Mouse (Mus musculus): ENCODE measurements around the gene Dohh.

Gene Dohh

DNA sequence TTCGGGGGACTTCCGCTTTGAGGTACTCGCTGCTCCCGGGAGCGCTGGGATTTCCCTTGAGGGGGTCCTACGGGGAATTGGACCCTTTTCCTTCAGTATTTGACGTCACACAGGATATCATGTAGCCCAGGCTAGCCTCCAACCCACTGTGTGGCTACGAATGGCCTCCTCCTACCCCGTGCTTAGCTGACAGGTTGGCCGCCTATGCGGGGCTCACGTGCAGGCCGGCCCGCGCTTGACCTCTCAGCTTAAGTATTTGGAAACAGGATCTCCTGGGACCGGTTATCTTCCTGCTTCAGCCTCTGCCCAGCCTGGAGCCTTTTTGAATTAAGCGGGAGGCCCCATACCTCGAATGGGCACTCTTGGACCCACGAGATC is 366 bp downstream of the Dohh start:
- no peak for DNase-seq (ENCODE audit: low spot score in 2 of 2)

DNA sequence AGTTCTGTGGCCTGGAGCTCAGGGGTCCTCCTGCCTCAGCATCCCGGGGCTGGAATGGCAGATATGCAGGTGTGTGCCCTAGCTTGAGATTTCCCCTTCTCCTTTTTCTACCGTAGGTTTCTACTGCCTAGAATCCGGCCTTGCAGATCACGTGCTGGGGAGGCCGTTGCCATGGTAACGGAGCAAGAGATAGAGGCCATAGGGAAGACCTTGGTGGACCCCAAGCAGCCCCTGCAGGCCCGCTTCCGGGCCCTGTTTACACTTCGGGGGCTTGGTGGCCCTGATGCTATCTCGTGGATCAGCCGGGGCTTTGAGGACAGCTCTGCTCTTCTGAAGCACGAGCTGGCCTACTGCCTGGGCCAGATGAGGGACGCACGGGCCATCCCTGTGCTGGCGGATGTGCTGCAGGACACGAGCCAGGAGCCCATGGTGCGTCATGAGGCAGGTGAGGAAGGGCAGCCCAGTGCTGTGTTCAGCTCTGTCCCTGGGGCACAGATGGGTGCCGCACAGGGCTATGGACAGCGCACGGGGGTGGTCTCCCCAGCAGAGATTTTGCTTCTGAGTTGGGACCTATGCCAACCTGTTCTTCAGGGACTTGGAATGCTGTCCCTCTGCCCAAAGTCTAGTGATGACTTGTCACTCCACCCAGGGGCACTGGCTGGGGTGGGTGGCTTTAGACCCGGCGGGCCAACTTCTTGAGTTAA is 1.5 kb downstream of the Dohh start:
- DNase-seq (ENCODE audit: low spot score in 2 of 2) = no peak

DNA sequence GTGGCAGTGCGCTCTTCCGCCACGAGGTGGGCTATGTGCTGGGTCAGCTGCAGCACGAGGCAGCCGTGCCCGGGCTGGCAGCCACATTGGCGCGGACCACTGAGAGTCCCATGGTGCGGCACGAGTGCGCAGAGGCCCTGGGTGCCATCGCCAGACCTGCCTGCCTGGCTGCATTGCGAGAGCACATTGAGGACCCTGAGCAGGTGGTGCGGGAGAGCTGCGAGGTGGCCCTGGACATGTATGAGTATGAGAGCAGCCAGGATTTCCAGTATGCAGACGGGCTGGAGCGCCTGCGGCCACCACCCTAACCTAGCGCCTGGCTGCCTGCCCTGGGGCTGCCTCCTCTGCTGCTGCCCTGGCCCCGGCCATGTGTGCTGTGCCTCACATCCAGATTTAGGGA is 3.5 kb downstream of the Dohh start:
- no peak for DNase-seq (ENCODE audit: low spot score in 2 of 2)

DNA sequence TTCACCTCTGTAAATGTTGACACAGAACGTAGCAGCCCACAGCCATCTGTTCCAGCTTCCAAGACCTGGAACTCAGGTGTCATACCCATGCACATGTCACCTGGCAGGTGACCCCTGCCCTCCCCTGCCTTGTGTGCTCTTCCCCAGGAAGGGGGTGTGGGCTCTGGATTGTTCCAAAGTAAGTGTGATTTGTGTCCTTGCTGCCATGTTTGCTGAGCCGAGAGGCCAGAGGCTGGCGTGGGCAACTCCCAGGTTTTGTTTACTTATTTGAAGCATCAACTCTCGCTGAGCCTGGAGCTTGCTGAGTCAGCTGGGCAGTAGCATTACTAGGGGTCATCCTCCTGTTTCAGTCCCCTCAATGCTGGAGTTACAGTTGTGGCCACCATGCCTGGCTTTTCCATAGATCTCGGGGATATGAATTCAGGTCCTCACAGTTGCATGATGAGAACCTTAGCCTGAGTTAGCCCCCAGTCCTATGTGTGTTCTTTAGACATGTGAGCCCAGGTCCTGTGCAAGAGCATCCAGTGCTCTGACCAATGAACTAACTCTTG is 4.4 kb downstream of the Dohh start, which contains the start of gene Gm48552:
Gm48552 (plus strand) TSS at position 501 of the 551 bp plus-strand sequence.
- no peak for DNase-seq (ENCODE audit: low spot score in 2 of 2)

DNA sequence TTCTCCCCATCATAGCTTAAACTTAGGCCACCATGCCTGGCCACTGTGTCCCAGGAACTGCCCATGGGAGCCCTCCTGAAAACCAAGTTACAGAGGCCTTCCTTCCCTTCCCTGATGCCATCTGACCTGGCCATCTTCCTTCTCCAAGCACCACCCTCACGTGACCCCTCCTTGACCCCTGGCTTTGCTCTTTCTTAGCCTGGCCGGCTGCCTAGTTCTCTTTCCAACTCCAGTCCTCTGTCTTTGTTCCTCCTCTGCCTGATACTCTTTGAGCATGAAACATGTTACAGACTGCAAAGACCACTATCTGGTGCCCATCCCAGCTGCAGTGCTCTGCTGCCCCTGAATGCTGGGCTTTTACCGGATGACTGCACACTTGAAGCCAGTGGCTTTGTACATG is 5.1 kb downstream of the Dohh start:
- no peak for DNase-seq (ENCODE audit: low spot score in 2 of 2)

DNA sequence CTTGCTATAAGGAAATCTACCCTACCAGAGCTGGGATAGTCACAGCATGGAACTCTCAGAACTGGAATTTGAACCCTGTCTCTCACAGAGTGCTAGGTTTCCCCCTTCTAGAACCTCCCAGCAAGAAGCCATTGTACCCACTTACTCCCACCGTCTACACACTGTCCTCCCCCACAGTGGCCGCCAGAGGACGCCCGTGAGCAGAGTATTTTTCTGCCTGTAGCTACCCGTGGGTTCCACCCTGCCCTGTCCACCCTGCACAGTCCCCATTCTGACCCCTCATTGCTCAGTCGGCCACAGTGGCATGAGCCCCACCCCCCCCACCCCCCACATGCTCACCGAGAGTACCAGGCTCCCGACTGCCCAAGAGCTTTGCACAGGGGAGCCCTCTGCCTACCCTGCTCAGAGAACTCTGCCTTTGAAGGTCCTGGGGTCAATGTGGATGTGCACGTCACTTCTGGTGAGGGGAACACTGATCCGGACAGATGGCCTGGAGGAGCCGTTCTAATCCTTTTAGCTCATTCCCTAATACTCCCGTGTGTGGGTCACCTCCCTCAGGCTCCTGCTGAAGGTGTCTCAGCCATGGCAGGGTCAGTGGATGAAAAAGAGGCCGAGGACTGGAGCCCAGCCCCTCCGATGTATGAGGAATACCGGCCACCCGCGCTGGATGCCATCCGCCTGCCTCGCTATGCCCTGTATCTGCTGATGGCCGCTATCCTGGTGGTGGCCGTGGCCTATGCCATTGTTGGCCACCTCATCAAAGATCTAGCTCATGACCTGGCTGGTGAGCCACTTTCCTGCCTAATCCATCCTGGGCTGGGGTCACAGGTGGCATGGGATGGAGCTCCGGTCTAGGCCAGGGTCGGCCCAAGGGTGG is 5.8 kb downstream of the Dohh start:
- DNase-seq (ENCODE audit: low spot score in 2 of 2) = peak; percentile 48 to 75

DNA sequence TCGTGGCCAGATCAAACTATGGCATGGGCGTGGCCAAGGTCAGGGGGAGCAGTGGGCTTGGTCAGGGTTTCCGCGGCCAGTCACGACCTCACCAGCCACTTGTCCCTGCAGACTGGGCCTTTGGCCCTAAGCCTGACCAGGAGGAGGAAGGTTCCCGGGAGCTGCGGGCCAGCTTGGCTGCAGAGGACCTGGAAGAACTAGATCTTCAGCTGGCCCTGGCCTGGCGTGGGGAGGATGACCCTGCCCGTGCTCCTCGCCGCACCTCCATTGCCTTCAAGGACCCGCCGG is 6.4 kb downstream of the Dohh start:
- DNase-seq (ENCODE audit: low spot score in 2 of 2) = no peak

DNA sequence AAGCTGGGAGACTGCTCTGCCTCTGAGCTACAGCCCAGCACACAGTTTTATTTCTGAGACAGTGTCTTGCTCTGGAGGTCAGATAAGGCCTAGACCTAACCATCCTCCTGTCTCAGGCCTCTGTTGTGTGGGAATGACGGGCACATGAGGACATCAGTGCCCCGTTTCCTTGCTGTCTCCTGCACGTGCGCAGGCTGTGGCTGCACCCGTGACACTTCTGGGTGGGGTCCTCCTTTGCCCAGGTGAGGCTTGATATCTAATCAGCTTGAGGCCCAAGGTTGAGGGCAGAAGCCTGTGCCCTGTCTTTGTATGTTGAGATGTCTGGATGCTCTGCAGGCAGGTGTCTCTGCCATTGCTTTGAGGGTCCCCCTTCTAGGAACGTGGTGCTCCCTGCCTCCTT is 8.0 kb downstream of the Dohh start:
- DNase-seq (ENCODE audit: low spot score in 2 of 2) = no peak

DNA sequence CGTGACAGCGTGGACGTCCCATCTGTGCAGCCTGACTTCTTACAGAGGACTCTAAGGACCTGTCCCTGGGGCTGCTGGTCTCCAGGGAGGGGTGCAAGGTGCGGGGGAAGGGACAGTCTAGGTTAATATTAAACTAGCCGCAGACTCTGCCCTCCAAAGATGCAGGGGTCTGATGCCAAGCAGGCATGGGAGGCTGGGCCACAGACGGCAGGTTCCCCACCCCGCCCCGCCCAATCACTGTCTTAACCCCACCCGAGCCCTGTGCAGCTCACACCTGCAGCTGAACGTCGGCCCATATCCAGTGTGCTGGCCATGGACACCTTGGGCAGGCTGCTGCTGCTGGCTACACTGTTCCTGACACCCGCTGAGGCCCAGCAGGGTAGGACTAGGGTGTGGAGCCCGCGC is 8.6 kb downstream of the Dohh start, which contains the start of gene Smim24:
Smim24 (plus strand) TSS at position 271 of the 405 bp plus-strand sequence.
- no peak for DNase-seq (ENCODE audit: low spot score in 2 of 2)

DNA sequence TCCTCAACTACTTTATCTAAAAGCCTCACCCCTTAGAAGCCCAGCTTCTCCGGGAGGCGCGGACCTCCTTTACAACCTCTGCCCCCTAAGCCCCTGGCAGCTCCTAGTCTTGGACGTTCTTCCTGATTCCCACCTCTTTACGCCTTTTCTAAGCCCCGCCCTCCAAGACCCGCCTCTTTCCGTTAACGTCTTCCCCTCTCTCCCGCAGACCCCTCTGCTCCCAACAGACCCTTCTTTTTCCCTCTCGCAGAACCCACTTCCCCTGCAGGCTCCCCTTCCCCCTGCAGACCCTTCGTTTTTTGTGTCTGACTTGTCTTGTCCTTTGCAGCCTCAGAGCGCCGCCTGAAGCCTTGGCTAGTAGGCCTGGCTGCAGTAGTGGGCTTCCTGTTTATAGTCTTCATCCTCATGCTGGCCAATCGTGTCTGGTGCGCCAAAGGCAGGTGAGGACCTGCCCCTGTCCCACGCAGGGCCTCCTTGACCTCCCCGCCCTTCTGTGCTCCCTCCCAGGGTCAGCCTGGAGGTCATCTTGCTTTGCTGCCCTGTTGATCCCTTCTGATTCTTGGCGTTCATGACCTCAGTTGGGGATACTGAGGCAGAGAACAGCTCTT is 9.3 kb downstream of the Dohh start:
- DNase-seq (ENCODE audit: low spot score in 2 of 2) = peak in 1 of 2 experiments; percentile 54

DNA sequence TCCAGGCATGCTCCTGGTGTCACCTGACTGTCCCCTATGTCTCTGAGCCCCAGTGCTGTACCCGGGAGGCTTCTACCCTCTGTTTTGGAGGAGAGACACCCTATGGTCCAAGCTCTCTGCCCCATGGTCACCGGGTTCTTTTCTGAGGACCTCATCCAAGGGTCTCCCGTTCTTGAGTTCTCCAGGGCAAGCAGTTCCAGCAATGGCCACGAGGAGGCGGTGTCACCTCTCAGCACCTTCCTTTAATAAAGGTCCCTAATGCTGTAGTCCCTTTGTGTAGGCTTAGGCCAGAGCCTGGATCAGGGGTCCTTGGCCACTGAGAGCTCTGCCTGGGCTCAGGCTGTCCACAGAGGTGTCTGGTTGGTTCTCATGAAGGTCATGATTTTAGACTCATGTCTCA is 10.9 kb downstream of the Dohh start:
- peak; percentile 48 to 75 for DNase-seq (ENCODE audit: low spot score in 2 of 2)

DNA sequence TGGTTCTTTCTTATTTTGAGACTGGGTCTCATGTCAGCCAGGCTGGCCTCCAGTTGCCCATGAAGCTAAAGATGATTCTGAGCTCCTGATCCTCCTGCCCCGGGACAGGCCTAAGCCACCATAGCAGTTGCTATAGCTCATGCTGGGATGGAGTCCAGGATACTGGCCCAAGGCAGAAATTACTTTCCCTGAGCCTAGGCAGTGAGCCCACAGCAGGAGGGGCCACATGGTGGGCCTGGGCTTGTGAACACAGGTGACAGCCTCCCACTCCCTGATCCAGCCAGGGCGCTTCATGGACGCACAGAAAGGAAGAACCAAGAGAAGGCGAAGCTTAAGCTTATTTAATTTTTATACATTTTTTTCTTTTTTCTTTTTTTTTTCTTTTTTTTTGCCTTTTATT is 11.6 kb downstream of the Dohh start:
- DNase-seq (ENCODE audit: low spot score in 2 of 2) = no peak

DNA sequence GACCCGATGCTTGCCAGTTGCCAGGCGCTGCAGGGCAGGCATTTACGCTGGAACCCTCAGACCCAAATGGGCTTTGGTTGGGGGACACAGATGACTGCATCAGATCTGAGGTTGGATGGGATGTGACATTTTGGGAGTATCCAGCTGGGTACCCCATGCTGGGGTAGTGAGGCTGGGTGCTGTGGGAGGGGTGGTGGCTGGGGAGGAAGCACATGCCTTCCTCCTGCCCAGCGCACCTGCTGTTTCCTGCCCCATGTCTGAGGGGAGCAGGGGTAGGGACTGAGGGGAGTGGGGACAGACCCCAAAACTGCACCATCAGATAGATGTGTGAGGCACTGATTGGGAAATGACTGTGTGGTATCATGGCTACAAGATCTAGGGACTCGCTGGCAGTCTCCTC is 12.5 kb downstream of the Dohh start:
- DNase-seq (ENCODE audit: low spot score in 2 of 2) = no peak

DNA sequence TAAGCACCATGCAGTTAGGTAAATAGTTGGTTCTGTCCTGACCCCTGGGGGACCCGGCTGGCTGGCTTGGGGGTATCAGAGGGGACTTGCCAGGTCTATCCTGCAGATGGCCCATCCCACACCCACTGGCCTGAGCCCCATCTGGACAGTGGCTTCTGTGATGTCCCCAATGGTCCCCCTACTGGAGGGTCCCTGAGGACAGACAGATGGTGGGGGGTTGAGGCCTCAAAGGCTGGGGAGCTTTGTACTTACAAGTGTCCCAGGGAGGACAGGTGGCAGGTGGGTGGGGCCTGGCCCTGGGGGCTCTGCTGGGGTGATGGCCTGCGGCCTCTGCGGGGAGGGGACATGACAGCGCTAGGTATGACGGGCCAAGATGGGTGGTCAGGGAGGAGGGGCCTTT is 15.1 kb downstream of the Dohh start:
- DNase-seq (ENCODE audit: low spot score in 2 of 2) = no peak

DNA sequence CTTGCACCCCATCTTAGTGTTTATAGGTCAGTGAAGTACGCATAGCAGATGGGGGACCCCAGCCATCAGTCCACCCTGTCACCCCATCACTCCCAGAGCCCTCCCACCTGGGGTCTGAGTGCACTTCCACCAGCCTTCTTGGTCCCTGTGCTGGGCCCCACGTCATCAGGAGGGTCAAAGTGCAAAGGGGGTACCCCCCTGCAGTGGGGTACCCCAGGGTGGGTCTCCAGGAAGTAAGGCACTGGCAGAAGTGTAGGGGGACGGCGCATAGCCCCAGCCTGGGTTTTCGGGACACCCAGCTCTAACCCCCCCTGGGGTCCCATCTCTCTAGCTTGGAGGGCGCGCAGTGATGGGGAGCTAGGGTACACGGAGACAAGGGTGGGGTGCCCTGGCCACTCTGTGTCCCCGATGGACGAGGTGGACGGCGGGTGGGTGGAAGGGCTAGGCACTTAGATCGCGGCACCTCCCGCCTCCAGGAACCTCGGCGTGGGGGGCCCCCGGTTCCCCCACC is 15.6 kb downstream of the Dohh start:
- no peak for DNase-seq (ENCODE audit: low spot score in 2 of 2)

DNA sequence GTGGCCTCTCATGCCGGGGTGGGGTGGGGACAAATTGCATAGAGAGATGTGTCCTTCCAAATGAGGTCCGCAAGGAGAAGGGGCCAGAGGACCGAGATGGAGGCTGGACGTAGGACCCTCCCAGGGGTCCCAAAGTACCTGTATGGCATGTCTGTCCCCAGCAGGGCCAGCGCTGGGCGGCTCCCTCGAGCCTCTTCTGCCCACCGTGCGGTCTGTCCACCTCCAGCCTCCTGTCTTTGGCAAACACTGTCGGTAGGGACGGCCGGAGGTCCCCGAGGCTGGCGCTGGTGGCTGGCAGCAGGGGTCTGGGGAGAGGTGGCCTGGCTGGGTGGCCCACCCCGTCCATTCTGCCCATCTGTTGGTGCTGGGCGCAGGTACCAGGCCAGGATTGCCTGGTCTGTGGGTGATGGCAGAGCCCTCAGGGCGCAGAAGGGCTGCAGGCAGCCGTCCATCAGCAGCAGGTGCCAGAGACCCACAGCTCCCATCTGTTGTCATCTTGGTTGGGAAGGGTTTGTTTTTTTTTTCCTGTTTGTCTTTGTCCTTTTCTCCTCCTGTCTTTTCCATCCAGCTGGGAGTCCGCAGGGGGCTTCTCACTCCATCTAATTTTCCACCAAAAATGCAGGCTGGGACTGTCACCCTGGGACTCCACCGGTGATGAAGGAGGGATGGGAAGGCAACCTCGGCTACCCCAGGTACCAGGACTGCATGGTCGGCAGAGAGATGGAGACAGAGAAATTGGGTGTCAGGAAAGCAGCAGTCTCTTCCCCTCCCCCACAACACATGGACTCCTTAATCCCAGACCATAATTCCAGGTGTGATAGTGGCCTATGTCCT is 16.4 kb downstream of the Dohh start:
- DNase-seq (ENCODE audit: low spot score in 2 of 2) = no peak

DNA sequence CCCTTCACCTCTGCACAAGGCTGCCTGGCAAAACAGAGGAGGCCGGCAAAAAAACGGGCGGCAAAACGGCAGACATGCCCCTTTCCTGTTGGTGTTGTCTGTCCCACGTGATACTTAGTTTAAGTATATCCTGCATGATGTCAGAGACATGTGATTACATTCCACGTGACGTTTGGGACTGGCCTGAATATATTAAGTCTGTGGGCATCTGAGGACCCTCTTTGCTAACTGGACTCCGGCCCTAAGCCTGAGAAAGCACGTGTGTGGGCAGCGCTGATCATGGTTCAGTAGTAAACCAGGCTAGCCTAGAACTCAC is 16.9 kb downstream of the Dohh start:
- DNase-seq (ENCODE audit: low spot score in 2 of 2) = no peak

DNA sequence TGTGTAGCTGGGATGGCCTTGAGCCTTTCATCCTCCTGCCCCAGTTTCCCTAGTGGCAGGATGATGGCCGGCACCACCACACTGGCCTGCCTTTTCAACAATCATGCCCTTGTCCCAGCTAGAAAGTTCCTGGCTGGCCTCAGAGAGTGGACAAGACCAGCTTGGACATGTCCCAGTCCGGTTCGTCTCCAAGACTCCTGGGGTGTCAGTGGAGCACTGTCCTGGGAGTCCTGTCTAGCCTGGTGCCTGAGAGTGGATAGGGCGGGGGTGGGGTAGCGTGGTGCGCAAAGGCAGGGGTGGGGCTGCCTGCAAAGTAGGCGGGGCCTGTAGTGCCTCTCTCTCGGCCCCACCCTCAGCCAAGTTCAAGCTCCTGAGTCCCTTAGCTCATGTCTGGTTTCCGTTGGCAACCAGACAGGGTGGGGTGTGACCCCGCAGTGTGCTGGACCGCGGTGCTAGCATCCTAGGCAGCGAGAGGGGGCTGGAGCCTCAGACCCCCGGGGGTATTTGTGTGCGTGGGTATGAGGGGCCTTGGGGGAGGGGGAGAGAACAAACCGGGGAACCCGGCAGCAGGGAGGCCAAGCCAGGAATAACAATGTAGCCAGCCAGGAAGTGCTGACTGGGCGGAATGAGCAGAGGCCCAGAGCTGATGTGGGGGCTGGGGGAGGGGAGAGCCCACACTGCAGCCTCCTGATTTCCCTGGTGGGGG is 17.4 kb downstream of the Dohh start:
- no peak for DNase-seq (ENCODE audit: low spot score in 2 of 2)

DNA sequence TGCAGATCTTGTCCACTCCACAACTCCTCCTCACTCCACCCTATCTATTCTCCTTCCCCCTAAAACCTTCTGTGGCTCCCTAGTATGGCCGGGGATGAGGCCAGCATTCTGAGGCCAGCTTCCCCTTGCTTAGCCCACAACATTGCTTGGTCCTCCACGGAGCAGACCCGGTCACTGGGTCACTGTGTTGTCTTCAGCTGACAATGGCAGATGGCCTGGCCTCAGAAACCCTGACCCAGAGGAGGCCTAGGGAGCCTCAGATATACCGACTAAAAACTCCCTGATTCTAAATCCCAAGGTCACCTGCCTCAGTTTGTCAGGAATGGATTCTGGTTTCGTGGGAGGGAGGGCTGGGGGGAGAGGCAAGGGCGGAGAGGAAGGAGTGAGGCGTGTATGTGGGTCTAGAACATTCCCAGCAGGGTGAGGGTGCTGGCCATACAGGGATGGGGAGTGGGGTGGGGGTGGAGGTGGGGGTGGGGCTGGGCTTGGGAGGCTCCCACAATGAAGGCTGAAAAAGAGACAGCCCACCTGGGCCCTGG is 18.1 kb downstream of the Dohh start:
- no peak for DNase-seq (ENCODE audit: low spot score in 2 of 2)

DNA sequence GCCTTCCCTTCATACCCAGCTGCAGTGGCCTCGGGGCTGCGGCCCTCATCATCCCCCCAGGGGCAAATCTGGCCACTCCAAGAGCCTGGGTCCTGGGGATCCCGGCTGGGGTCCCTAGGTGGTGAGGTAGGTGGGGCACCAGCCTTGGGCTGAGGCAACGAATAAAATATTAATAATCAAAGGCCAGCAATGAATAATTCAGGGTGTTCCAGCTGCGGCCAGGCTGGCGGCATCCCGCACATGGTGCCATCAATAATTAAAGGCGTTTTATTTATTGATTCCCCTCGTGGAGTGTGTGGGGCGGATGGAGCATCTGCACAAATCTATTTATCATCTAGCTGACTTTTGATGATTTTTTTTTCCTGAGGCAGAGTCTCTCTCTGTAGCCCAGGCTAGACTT is 19.3 kb downstream of the Dohh start:
- DNase-seq (ENCODE audit: low spot score in 2 of 2) = no peak

DNA sequence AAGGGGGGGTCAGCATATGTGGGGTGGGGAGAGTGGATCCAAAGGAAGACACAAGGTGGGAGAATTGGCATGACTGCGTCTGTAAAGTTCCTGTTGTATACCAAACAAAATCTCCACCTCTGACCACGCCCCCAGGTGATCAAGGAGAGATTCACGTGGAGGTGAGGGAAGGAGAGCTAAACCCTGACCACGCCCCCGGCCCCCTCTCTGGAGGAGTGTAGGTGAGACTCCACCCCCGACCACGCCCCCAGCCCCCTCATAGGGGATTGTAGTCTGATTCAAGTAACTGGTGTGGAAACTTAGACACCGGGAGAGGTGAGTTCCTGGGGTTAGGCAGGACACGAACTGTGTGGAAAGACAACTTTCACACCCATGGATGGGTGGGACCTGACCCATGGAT is 19.9 kb downstream of the Dohh start:
- no peak for DNase-seq (ENCODE audit: low spot score in 2 of 2)

Measured in thymus, postnatal 10 days (tissue).